Comparison of ENCODE assay signal across 8 mouse cellular contexts in genomic region chr5:140505208-140505780, GRCm38 (mm10). TPM values are rescaled to one million over a fixed set of nuclear protein-coding genes. Genes with fewer than 3 reads are reported as not detected.
DNase-seq lines count a peak whose midpoint lies in the region; ATAC-seq and TF ChIP-seq lines count a peak whose summit lies in the region.

Gene Chst12, plus strand, starts transcription at chr5:140505550.

- no peak for TF ChIP-seq CTCF in kidney, adult 2 months (conservative IDR thresholded peaks at IDR 0.05; ENCODE audit: insufficient read depth, insufficient read length, low read depth, low read length)
- TF ChIP-seq CTCF in spleen, adult 2 months (IDR thresholded peaks at IDR 0.05; ENCODE audit: extremely low read depth, insufficient read depth, insufficient read length, insufficient replicate concordance), result no peak

- WGBS in embryonic facial prominence, embryonic 13.5 days, result under 1% methylated on average over 38 of the region's 38 CpGs
- WGBS in kidney, adult 2 months, result under 1% methylated on average over 38 of the region's 38 CpGs
- WGBS in limb, embryonic 12.5 days, result under 1% methylated on average over 38 of the region's 38 CpGs
- WGBS in midbrain, embryonic 15.5 days, result under 1% methylated on average over 38 of the region's 38 CpGs
- WGBS in spleen, adult 2 months, result 1% methylated on average over 38 of the region's 38 CpGs

- ATAC-seq in embryonic facial prominence, embryonic 13.5 days (ENCODE audit: insufficient number of reproducible peaks, insufficient read depth, low FRiP score, low TSS enrichment, low read depth), result peak; percentile 93
- peak; percentile 88 for ATAC-seq in limb, embryonic 12.5 days (ENCODE audit: insufficient number of reproducible peaks, insufficient read depth, low FRiP score, low TSS enrichment, low read depth)
- ATAC-seq in midbrain, embryonic 15.5 days (replicated peaks), result peak; percentile 94

- H3K27me3 ChIP-seq in embryonic facial prominence, embryonic 13.5 days, result no peaks in the 10 kb centered on the region; the same call in 1 of the 2 replicates
- H3K27me3 ChIP-seq in kidney, adult 2 months (replicated peaks; ENCODE audit: control insufficient read depth, insufficient read depth, low read length), result no peaks in the 10 kb centered on the region
- no peaks in the 10 kb centered on the region for H3K27me3 ChIP-seq in limb, embryonic 12.5 days
- peaks cover 6% of the 10 kb centered on the region; the same call in 1 of the 2 replicates for H3K27me3 ChIP-seq in midbrain, embryonic 15.5 days (replicated peaks)
- H3K27me3 ChIP-seq in spleen, adult 2 months (ENCODE audit: control insufficient read depth, insufficient read depth, low read length), result no peaks in the 10 kb centered on the region

- peak within 1 kb of the TSS; percentile 78 for H3K27ac ChIP-seq in embryonic facial prominence, embryonic 13.5 days
- no peak within 1 kb of the TSS for H3K27ac ChIP-seq in kidney, adult 2 months (ENCODE audit: insufficient read depth, low read depth, low read length)
- peak within 1 kb of the TSS; percentile 80 for H3K27ac ChIP-seq in limb, embryonic 12.5 days
- H3K27ac ChIP-seq in midbrain, embryonic 15.5 days, result peak within 1 kb of the TSS; percentile 71
- peak within 1 kb of the TSS; percentile 59 for H3K27ac ChIP-seq in spleen, adult 2 months (ENCODE audit: insufficient read depth, low read length)

- no peaks in the 10 kb centered on the region for H3K36me3 ChIP-seq in embryonic facial prominence, embryonic 13.5 days
- no peaks in the 10 kb centered on the region for H3K36me3 ChIP-seq in kidney, adult 2 months (ENCODE audit: control insufficient read depth, insufficient read depth, low read length)
- H3K36me3 ChIP-seq in limb, embryonic 12.5 days, result no peaks in the 10 kb centered on the region
- H3K36me3 ChIP-seq in midbrain, embryonic 15.5 days (replicated peaks), result no peaks in the 10 kb centered on the region
- H3K36me3 ChIP-seq in spleen, adult 2 months (ENCODE audit: control insufficient read depth, insufficient read depth, low read length), result no peaks in the 10 kb centered on the region

- peaks cover 60% of the 10 kb centered on the region for H3K4me1 ChIP-seq in embryonic facial prominence, embryonic 13.5 days
- H3K4me1 ChIP-seq in kidney, adult 2 months (ENCODE audit: control insufficient read depth, insufficient read depth, low read length), result peaks cover 3% of the 10 kb centered on the region; the same call in 1 of the 2 replicates
- peaks cover 65% of the 10 kb centered on the region for H3K4me1 ChIP-seq in limb, embryonic 12.5 days (replicated peaks)
- H3K4me1 ChIP-seq in midbrain, embryonic 15.5 days, result peaks cover 54% of the 10 kb centered on the region
- peaks cover 40% of the 10 kb centered on the region for H3K4me1 ChIP-seq in spleen, adult 2 months (ENCODE audit: control insufficient read depth, insufficient read depth, insufficient read length)

- H3K4me3 ChIP-seq in embryonic facial prominence, embryonic 13.5 days, result peak within 1 kb of the TSS; percentile 67
- peak within 1 kb of the TSS; percentile 51 for H3K4me3 ChIP-seq in kidney, adult 2 months (ENCODE audit: insufficient read depth, low read depth, low read length)
- H3K4me3 ChIP-seq in limb, embryonic 12.5 days (replicated peaks), result peak within 1 kb of the TSS; percentile 64
- peak within 1 kb of the TSS; percentile 52 for H3K4me3 ChIP-seq in midbrain, embryonic 15.5 days
- H3K4me3 ChIP-seq in spleen, adult 2 months (ENCODE audit: extremely low read depth, insufficient read depth, insufficient read length), result peak within 1 kb of the TSS; percentile 67

- peak within 1 kb of the TSS; percentile 83 for H3K9ac ChIP-seq in embryonic facial prominence, embryonic 13.5 days
- H3K9ac ChIP-seq in limb, embryonic 12.5 days (replicated peaks), result peak within 1 kb of the TSS; percentile 83
- H3K9ac ChIP-seq in midbrain, embryonic 15.5 days, result peak within 1 kb of the TSS; percentile 60

- DNase-seq in 3134 (ENCODE audit: extremely low read depth, insufficient read length, low spot score), result peak; percentile 100
- DNase-seq in adrenal gland, postnatal 36 days, result peak; percentile 99
- DNase-seq in heart, adult 18-20 months, result peak; percentile 99 to 100
- DNase-seq in kidney, adult 2 months, result peak; percentile 99
- DNase-seq in spleen, adult 2 months (ENCODE audit: low read depth in 1 of 2, low spot score in 2 of 2), result peak; percentile 99 to 100

- H3K4me2 ChIP-seq in embryonic facial prominence, embryonic 13.5 days, result peak within 1 kb of the TSS; percentile 80
- peak within 1 kb of the TSS; percentile 90 for H3K4me2 ChIP-seq in limb, embryonic 12.5 days
- peak within 1 kb of the TSS; percentile 78 for H3K4me2 ChIP-seq in midbrain, embryonic 15.5 days

- TF ChIP-seq POLR2A in kidney, adult 2 months (IDR thresholded peaks at IDR 0.05; ENCODE audit: low read depth, low read length), result no peak
- TF ChIP-seq POLR2A in spleen, adult 2 months (IDR thresholded peaks at IDR 0.05; ENCODE audit: low read depth, low read length), result peak; percentile 89

- no peaks in the 10 kb centered on the region for H3K9me3 ChIP-seq in embryonic facial prominence, embryonic 13.5 days
- no peaks in the 10 kb centered on the region for H3K9me3 ChIP-seq in limb, embryonic 12.5 days
- H3K9me3 ChIP-seq in midbrain, embryonic 15.5 days, result no peaks in the 10 kb centered on the region

RNA-seq across cellular contexts. Expression of gene Chst12, which starts in this region (rescaled TPM):
- 10 to 100 TPM in 1 of 2 experiments, 1 to 10 TPM in 1; 6.9 to 10.1 TPM for total RNA-seq in adrenal gland, postnatal 36 days (2021)
- 18.4 and 18.7 TPM in 2 replicates for polyA plus RNA-seq in embryonic facial prominence, embryonic 13.5 days (2015; fragmentation: Nextera tagmentation; extraction: Ambion mirVana)
- total RNA-seq in heart, adult 18-20 months (2021), result 1 to 10 TPM; 4.9 to 6.9 TPM
- polyA plus RNA-seq in kidney, adult 2 months (2012; rRNA removed), result 6.7 and 8.3 TPM in 2 replicates
- polyA plus RNA-seq in limb, embryonic 12.5 days (2016; fragmentation: Nextera tagmentation; extraction: Ambion mirVana), result 14.4 and 17.0 TPM in 2 replicates
- polyA plus RNA-seq in midbrain, embryonic 15.5 days (2015; fragmentation: Nextera tagmentation; extraction: Ambion mirVana), result 24.7 and 25.1 TPM in 2 replicates
- 28.0 and 31.6 TPM in 2 replicates for polyA plus RNA-seq in spleen, adult 2 months (2012; rRNA removed)
